Mouse (Mus musculus) T-helper 2 cell (primary cell): ENCODE measurements around the gene 2310057J18Rik.
"Not testable (repeated sequence)": the region's sequence is repeated elsewhere in the genome, so short reads cannot be mapped to it uniquely, and the experiment has no call there.

ENCODE experiments used
- in situ Hi-C: fragments of 300-600 bp; cut with MboI, MseI; formaldehyde crosslinking; loops from one replicate; pipeline ENCODE4 v1.15.1; 2025; ENCODE audit warnings: high pct_unique_total_duplicates

2310057J18Rik gene

GRCm38 (mm10) chr10:28986203-28986602 lies at the start of gene 2310057J18Rik:
Gene 2310057J18Rik (minus strand): TSS chr10:28986303.
- in situ Hi-C loops: no loop called here

DNA sequence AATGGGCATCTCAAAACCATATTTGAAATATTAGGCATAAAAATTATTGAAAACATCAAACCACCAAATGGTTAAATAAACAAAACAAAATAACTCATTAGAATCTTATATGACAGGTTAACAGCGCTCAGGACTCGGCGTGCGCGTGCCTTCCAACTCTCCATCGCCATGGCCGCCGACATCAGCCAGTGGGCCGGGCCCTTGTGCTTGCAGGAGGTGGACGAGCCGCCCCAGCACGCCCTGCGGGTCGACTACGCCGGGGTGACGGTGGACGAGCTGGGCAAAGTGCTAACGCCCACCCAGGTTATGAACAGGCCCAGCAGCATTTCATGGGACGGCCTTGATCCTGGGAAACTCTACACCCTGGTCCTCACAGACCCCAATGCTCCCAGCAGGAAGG lies 43.9 kb upstream of the 2310057J18Rik start:
- in situ Hi-C loops: not testable (repeated sequence)

DNA sequence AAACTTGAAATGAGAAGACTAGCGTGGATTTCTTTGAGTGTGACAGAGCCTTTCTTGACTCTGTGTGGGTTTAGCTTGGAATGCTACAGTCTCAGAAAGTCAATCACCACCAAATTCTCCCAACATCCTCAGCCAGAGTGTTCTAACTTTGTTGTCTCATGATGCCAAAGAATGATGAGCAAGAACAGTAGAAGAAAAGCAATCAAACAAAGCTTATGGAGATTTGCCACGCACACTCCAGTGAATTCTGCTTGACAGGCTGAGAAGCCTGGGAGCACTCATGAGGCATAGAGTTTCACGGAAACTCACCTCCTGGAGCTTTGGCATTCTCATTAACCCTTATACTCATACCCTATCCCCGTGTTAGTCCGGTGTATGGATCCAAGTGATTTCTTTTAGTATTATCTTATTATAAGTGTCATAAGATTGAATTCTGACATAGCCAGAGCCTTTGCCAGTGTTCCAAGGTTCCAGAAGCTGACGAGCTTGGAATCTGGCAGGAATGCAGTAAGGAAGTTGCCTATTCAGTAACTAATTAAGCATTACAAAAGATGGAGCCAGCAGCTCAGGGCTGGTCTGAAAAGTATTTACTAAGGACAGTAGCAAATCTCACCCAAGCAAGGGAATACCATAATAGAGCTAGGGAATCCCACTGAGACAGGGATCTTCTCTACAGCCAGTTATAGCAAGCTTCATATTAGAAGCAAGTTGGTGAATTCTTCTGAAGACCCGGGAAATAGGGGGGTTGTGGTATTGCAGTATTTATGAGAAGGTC lies 33.6 kb upstream of the 2310057J18Rik start:
- in situ Hi-C loops: no loop called here

- in situ Hi-C loops: no loop called here
Observed at GRCm38 (mm10) chr10:28997776-28998175, 11.7 kb upstream of the 2310057J18Rik start.

DNA sequence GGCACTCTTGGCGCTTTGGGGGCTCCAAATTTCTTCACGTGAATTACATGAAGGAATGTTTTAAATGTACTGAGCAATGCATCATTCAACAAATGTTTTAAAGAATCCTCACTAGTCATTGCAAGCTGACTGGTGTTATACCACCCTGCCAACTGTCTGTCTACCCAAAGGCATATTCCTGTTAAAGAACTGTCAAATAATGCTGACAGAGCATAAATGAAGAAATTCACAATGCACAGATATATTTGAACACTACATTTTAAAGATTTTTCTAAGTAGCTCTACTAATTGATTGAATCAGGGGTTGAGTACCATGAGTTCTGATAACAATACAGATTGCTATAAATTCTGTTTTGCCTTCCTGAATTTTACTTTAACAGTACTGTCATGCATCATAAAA lies 2.9 kb upstream of the 2310057J18Rik start:
- in situ Hi-C loops: no loop called here

DNA sequence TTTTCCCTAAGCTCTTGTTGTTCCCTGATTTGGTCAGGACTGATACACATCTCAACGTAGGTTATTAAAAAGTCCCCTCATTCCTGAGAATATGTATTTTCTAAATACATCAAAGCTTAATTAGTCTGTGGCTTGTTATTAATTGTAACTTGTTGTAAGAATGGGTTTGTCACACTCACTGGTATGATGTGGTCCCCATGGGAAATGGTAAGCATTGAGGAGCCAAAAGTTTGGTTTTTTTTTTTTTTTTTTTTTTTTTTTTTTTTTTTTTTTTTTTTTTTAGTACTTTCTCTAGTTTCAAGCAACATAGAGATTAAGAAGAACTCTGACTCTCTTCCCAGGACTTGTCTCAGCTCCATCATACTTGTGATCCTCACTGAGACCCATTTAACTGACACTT lies 17.9 kb downstream of the 2310057J18Rik start:
- in situ Hi-C loops: loop anchor here (25.0 kb wide), 1 partner anchor 506 kb away; no protein-coding TSS in a partner anchor

GRCm38 (mm10) chr10:28955138-28955537 lies 31.0 kb downstream of the 2310057J18Rik start:
- in situ Hi-C loops: loop anchor here (25.0 kb wide), 1 partner anchor 493 kb away; no protein-coding TSS in a partner anchor

DNA sequence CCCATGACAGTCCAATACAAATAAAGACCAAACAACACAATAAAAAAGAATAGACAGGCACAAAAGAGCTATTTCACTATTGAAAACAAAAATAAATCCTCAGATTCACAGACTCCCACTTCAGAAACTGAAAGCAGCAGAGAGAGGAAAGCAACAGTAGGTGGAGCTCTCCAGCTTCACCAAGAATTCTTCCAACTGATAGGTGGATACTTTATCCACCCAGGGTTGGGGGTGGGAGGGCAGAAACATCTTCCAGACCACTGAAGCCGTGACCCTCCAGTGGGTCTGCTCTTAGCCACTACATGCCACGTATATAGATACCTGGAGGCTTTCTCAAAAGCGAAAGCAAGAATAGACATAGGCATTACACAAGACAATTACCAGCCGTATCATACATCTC lies 31.6 kb downstream of the 2310057J18Rik start:
- in situ Hi-C loops: loop anchor here (5.0 to 25.0 kb wide), 2 partner anchors 227 to 492 kb away; no protein-coding TSS in a partner anchor
